Mouse (Mus musculus): ENCODE measurements around the gene Khk.
A peak's percentile ranks its signal among the peaks of the same experiment; 100 is the strongest.

Khk gene

GRCm38 (mm10) chr5:30913060-30913841, 8.0 kb upstream of the Khk start, which contains the start of gene Emilin1:
TSS of gene Emilin1 (plus strand) at chr5:30913402.
- DNase-seq (ENCODE audit: low read depth, low spot score): no peak

GRCm38 (mm10) chr5:30914101-30914635, 7.1 kb upstream of the Khk start:
- DNase-seq (ENCODE audit: low read depth, low spot score): no peak

DNA sequence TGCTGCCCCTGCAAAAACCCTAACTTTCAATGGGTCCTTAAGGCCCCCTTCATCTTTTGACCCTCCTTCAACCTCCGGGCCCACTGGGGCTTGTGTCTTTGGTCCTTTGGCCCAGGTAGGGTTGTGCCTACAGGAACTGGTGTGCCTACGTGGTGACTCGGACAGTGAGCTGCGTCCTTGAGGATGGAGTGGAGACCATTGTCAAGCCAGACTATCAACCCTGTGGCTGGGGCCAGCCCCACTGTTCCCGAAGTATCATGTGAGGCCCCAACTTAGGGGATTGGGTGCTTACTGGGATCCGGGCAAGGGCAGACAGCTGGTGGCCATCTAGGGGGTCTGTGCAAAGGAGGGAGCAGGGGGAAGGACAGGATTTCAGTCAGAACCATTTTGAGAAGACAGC, 6.4 kb upstream of the Khk start:
- no peak for DNase-seq (ENCODE audit: low read depth, low spot score)

DNA sequence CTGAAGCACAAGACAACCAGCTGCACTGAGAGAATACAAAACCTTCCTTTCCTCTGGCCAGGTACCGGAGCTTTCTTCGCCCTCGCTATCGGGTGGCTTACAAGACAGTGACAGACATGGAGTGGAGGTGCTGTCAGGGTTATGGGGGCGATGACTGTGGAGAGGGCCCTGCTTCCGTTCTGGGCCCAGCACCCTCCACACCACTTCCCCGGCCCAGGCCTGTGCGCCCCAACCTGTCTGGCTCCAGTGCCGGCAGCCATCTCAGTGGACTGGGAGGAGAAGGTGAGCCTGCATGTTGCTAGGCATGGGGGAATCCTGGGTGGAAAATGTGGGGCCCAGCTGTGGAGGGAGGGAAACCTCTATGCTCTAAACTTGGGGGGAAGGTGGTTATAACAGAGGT, 5.8 kb upstream of the Khk start:
- no peak for DNase-seq (ENCODE audit: low read depth, low spot score)

GRCm38 (mm10) chr5:30915974-30916433, 5.2 kb upstream of the Khk start:
- DNase-seq (ENCODE audit: low read depth, low spot score): peak; percentile 67

- no peak for DNase-seq (ENCODE audit: low read depth, low spot score)
These were observed 4.4 kb upstream of the Khk start for GRCm38 (mm10) chr5:30916841-30917240.

DNA sequence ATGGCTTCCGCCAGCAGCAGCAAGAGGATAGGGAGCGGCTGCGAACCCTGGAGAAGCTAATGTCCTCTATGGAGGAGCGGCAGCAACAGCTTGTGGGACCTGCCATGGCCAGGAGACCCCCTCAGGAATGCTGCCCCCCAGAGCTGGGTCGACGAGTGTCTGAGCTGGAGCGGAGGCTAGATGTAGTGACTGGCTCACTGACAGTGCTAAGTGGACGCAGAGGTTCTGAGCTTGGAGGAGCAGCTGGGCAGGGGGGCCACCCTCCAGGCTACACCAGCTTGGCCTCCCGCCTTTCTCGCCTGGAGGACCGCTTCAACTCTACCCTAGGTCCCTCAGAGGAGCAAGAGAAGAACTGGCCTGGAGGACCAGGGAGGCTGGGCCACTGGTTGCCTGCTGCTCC, 3.9 kb upstream of the Khk start:
- no peak for DNase-seq (ENCODE audit: low read depth, low spot score)

GRCm38 (mm10) chr5:30917891-30918670, 3.1 kb upstream of the Khk start:
- DNase-seq (ENCODE audit: low read depth, low spot score): no peak

DNA sequence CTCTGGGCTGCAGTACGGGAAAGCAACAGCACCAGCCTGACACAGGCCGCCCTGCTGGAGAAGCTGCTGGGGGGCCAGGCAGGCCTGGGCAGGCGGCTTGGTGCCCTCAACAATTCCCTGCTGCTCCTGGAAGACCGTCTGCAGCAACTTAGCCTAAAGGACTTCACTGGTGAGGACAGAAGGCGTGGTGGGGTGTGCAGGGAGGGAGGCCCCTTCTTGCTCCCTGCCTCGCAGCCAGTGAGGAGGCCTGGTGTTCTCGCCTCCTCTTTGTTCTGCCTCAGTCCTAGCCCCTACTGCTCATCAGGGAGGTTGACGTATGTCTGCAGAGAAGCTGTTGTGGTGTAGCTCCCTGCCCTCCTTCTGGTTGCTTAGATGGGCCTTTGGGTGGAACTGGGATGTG, 2.5 kb upstream of the Khk start:
- DNase-seq (ENCODE audit: low read depth, low spot score): no peak

DNA sequence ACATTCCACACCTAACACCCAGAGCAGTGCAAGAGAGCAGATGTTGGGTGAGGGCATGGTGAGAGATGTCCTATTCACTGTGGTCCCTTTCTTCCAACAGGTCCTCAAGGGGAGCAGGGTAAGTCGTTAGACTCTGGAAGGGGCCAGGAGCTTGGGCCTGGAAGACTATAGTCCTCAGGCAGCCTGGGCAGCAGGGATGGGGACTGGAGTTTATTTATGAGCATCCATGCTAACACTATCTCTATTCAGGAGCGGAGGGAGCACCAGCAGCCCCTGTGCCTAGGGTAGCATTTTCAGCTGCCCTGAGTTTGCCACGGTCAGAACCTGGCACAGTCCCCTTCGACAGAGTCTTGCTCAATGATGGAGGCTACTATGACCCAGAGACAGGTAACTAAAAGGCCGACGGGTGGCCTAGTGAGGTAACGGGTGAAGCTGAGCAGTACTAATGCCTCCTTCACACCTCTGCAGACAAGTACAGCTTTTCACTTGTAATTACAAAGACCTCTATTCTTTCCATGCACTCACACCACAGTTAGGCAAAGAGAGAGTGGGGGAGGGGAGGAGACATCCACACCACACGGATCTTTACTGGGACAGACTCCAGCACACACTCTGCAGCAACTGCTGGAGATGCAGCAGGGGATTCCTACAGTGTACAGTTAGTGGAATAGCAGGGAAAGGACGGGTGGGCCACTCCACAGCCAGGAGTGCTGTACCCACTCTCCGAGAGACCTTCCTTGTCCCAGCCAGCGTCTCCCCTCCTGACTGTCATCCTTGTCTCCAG, 1.2 kb upstream of the Khk start:
- DNase-seq (ENCODE audit: low read depth, low spot score): no peak

DNA sequence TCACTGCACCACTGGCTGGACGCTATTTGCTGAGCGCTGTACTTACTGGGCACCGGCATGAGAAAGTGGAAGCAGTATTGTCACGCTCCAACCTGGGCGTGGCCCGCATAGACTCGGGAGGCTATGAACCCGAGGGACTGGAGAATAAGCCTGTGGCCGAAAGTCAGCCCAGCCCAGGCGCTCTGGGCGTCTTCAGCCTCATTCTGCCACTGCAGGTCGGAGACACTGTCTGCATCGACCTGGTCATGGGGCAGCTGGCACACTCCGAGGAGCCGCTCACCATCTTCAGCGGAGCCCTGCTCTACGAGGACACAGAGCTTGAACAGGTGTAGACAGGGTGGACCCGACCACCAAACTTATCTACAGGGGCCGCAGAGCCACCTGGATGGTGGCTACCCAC, 610 bp upstream of the Khk start:
- DNase-seq (ENCODE audit: low read depth, low spot score): no peak

DNA sequence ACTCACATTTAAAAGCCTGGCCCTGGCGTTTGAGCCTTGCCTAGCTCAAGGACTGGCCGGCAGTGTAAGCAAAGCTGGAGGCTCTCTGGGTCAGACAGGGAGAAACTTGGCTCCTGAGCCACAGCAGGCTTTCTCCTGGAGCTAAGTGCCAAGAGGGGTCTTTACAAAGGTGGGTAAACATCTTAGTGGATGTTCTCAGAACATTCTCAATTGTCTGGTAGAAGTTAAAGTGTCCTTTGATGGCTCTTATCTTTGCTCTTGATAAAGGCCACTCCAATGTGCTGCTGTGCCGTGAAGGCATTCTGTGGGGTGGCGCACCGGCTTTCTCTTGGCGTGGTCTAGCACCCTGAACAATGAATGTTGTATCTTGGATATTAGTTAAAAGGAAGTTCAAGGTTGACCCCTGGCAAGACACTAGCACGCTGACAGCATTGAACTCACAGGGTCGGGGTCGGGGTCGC, 1.4 kb downstream of the Khk start:
- no peak for DNase-seq (ENCODE audit: low read depth, low spot score)

- DNase-seq (ENCODE audit: low read depth, low spot score): no peak
These were observed 1.9 kb downstream of the Khk start for GRCm38 (mm10) chr5:30923119-30923518.

DNA sequence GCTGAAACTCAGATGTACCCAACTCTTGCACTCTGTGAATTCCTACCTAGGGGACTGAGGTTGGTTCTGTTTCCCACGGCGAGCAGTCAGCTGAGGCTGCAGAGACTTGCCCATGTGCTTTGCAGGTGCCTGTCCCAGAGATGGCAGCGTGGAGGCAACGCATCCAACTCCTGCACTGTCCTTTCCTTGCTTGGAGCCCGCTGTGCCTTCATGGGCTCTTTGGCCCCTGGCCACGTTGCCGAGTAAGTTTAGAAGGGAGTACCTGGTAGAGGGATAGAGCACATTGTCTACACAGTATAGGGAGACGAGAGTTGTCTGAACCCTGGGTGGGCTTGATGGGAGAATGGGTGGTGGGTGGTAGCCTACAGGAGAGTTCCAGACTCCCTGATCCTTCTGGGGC, 3.4 kb downstream of the Khk start:
- no peak for DNase-seq (ENCODE audit: low read depth, low spot score)

GRCm38 (mm10) chr5:30925217-30925616, 4.0 kb downstream of the Khk start:
- no peak for DNase-seq (ENCODE audit: low read depth, low spot score)

DNA sequence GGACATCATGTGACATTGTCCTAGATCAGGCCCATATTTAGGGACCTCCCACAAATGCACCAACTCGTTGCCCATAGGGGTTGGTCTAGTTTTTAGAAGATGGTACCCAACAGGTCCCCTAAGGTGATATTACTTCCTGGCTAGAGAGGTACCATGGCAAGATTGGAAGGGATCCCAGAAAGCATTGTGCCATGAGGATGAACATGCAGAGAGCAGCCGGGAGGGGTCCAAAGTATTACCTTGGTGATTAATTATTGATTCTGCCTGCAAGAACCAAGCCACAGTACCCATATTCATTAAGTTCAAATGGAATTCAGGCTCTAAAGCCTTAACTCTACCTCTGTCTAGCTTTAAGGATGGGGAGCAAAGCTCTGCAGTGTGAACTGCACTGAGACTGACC, 4.8 kb downstream of the Khk start:
- DNase-seq (ENCODE audit: low read depth, low spot score): no peak

DNA sequence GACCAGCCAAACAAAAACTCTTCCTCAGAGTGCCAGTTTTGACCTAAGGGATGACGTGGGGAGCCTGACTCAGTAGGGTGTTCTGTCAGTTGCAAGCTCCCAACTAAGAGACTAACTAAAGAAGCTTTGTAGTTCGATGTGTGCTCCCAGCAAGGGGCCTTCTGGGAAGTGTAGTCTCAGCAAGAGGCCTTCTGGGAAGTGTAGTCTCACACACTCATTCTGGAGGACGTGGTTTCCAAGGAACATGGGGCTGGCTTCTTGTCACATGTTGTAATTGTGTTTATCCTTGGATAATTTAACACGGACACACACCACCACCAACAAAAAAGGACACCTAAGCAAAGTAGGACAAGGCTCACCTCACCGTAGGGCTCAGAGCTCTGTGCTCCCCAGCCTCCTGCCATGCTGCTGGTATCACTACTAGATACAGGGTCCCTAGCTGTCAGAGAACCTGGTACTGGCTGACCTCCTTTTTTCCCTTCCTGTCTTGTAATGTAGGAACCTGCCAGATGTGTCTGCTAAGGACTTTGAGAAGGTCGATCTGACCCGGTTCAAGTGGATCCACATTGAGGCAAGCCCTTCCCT, 6.8 kb downstream of the Khk start:
- no peak for DNase-seq (ENCODE audit: low read depth, low spot score)

DNA sequence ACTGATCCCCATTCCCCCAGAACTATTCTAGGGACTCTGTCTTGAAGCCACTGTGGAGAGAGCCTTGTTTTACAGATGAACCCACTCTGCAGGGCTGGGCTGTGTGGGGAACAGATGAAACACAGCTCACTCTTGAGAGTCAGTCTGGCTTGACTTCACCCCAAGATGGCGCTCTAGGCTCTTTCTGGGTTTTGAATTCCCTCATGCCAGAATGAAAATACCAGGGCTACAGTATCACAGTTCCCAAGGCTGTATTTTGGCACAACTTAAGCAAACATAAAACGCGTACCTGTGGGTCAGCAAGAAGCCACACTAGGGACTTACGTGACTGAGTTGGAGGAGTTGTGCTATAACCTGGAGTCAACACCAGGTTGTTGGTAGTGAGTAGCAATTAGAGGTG, 8.9 kb downstream of the Khk start:
- peak; percentile 49 for DNase-seq (ENCODE audit: low read depth, low spot score)

GRCm38 (mm10) chr5:30930846-30931245, 9.6 kb downstream of the Khk start:
- DNase-seq (ENCODE audit: low read depth, low spot score): no peak

DNA sequence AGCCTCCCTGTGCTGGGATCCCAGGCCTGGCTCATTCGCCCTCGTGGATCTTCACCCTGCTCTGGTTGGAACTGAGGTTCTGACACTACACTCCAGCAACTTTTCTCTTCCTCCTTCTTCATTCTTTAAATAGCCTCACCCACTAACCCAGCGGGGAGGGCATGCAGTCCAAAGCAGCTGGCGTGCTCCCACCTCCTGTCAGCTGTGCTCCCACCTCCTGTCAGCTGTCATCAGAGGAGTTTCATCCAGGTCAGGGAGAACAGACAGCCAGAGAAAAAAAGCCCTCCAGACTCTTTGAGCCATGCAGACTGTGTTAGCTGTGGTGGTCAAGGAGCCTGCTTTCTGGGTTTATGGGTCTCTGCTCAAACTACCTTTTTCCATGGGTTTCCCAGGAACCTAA, 10.1 kb downstream of the Khk start:
- no peak for DNase-seq (ENCODE audit: low read depth, low spot score)

GRCm38 (mm10) chr5:30933705-30934104, 12.5 kb downstream of the Khk start:
- DNase-seq (ENCODE audit: low read depth, low spot score): no peak

Data from CD4-positive helper T cell, adult 2 months (primary cell).